Mouse (Mus musculus) cerebellum, adult 2 months (tissue): Measurements from ENCODE around the gene Epsti1.

ENCODE experiments used
- CTCF ChIP-seq: fragments of 200-500 bp; IDR thresholded peaks from 2 replicates; pipeline ENCODE4 v1.5.1; 2011; ENCODE audit warnings: low read depth, mild to moderate bottlenecking, control low read depth, low read length, moderate library complexity, borderline replicate concordance; ENCODE audit not compliant: insufficient read depth
- POLR2A ChIP-seq: fragments of 200-500 bp; IDR thresholded peaks from 2 replicates; pipeline ENCODE4 v1.6.1; 2011; ENCODE audit warnings: low read length, control low read depth, borderline replicate concordance; ENCODE audit not compliant: insufficient read depth

DNA sequence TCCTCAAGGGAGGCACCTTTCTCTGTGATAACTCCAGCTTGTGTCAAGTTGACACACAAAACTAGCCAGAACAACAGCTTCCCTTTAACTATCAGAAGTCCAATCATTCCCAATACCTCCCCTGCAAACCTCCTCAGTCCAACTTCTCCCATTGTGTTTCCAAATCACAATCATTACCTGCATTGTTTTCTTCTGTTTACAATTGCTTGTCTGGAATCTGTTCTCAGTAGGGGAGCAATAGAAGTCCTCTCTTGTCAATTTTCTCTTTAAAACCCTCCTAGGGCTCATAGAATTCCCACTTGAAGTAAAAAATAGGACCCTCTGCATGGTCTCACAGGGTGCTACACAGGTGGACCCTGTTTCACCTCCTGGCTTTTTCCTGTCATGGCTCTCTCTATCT, 93.7 kb downstream of the Epsti1 start:
- TF ChIP-seq CTCF (no peak), POLR2A (no peak)
